Mouse (Mus musculus): Measurements from ENCODE around the gene Ipmk.

- TF ChIP-seq RAD21 (IDR thresholded peaks at IDR 0.05; ENCODE audit: low read depth, low read length) = no peak
- TF ChIP-seq HCFC1 (IDR thresholded peaks at IDR 0.05; ENCODE audit: low read depth, low read length) = no peak
- no peak for TF ChIP-seq NELFE (IDR thresholded peaks at IDR 0.05; ENCODE audit: low read depth, low read length)
- no peak for TF ChIP-seq NRF1 (IDR thresholded peaks at IDR 0.05; ENCODE audit: low read depth, low read length)
- no peak for TF ChIP-seq TCF12 (IDR thresholded peaks at IDR 0.05; ENCODE audit: low read depth, low read length)
- TF ChIP-seq MAX (IDR thresholded peaks at IDR 0.05; ENCODE audit: low read length) = no peak
- TF ChIP-seq CTCF (conservative IDR thresholded peaks at IDR 0.05 in 1 of 2, IDR thresholded peaks at IDR 0.05 in 1 of 2; ENCODE audit: low read depth in 2 of 2, low read length in 2 of 2) = no peak
- TF ChIP-seq USF1 (IDR thresholded peaks at IDR 0.05; ENCODE audit: low read depth, low read length) = no peak
- no peak for TF ChIP-seq CHD2 (IDR thresholded peaks at IDR 0.05; ENCODE audit: low read length)
- TF ChIP-seq ETS1 (conservative IDR thresholded peaks at IDR 0.05; ENCODE audit: low read depth, low read length) = no peak
Measured at GRCm38 (mm10) chr10:71328382-71328781, 19.2 kb upstream of the Ipmk start.
